Mouse (Mus musculus): ENCODE measurements at regions not wholly inside any gene's neighbourhood (a gene's known extent, or its start where the extent isn't known, plus 50 kb on each side); places are given as distances from the start of the nearest gene placed in this dataset.
"Not testable (repeated sequence)": the region's sequence is repeated elsewhere in the genome, so short reads cannot be mapped to it uniquely, and the experiment has no call there.

- DNase-seq = no peak
Observed at GRCm38 (mm10) chr15:62271428-62271827, 1348.6 kb upstream of the A1bg start.

- DNase-seq = no peak
Observed at GRCm38 (mm10) chr15:62268189-62268588, 1345.4 kb upstream of the A1bg start.

GRCm38 (mm10) chr15:62267536-62267935, 1344.7 kb upstream of the A1bg start:
- no peak for DNase-seq

- DNase-seq = no peak
Observed at GRCm38 (mm10) chr15:62266025-62266424, 1343.2 kb upstream of the A1bg start.

- DNase-seq = no peak
Observed at GRCm38 (mm10) chr15:62265484-62265937, 1342.7 kb upstream of the A1bg start.

GRCm38 (mm10) chr15:62264966-62265365, 1342.2 kb upstream of the A1bg start:
- no peak for DNase-seq

GRCm38 (mm10) chr15:62264183-62264582, 1341.4 kb upstream of the A1bg start:
- no peak for DNase-seq

- DNase-seq = no peak
Observed at GRCm38 (mm10) chr15:62262487-62262886, 1339.7 kb upstream of the A1bg start.

- DNase-seq = no peak
Observed at GRCm38 (mm10) chr15:62261520-62261919, 1338.7 kb upstream of the A1bg start.

- DNase-seq = no peak
Observed at GRCm38 (mm10) chr15:62258611-62259010, 1335.8 kb upstream of the A1bg start.

- peak; percentile 51 for DNase-seq
Observed at GRCm38 (mm10) chr15:62257955-62258354, 1335.1 kb upstream of the A1bg start.

GRCm38 (mm10) chr15:62257110-62257667, 1334.4 kb upstream of the A1bg start:
- no peak for DNase-seq

GRCm38 (mm10) chr15:62255571-62255970, 1332.8 kb upstream of the A1bg start:
- DNase-seq = no peak

- DNase-seq = no peak
Observed at GRCm38 (mm10) chr15:62253724-62254123, 1330.9 kb upstream of the A1bg start.

GRCm38 (mm10) chr15:62252078-62252833, 1329.4 kb upstream of the A1bg start:
- not testable (repeated sequence) for DNase-seq

GRCm38 (mm10) chr15:62249436-62249835, 1326.6 kb upstream of the A1bg start:
- no peak for DNase-seq

- no peak for DNase-seq
Observed at GRCm38 (mm10) chr15:62246561-62247079, 1323.8 kb upstream of the A1bg start.

- DNase-seq = no peak
Observed at GRCm38 (mm10) chr15:62245237-62245636, 1322.4 kb upstream of the A1bg start.

- no peak for DNase-seq
Observed at GRCm38 (mm10) chr15:62244819-62245218, 1322.0 kb upstream of the A1bg start.

- peak; percentile 55 for DNase-seq
Observed at GRCm38 (mm10) chr15:62240031-62240430, 1317.2 kb upstream of the A1bg start.

GRCm38 (mm10) chr15:62238503-62239045, 1315.8 kb upstream of the A1bg start:
- no peak for DNase-seq

- no peak for DNase-seq
Observed at GRCm38 (mm10) chr15:62236056-62236455, 1313.2 kb upstream of the A1bg start.

GRCm38 (mm10) chr15:62234182-62234760, 1311.5 kb upstream of the A1bg start:
- DNase-seq = no peak

- no peak for DNase-seq
Observed at GRCm38 (mm10) chr15:62233154-62233553, 1310.3 kb upstream of the A1bg start.

Measured in liver (tissue).